Comparison of ENCODE assay signal across 12 mouse cellular contexts in genomic region chr9:5922526-5922925, GRCm38 (mm10).
"Had no signal": no experiment of that assay in that cellular context is flagged by ENCODE, and none has a peak within 500 bp of the region (broad histone marks: within the 10 kb centered on the region; RNA-seq: fewer than 3 reads in every experiment).

No protein-coding gene starts in this region.

- DNase-seq: retina, postnatal 1 day; right cerebral cortex, adult 18-20 months; right cerebral cortex, postnatal 14 days; right cerebral cortex, postnatal 25 days; right cerebral cortex, postnatal 4 days; spleen, adult 18-20 months; thymus, adult 18-20 months; thymus, adult 2 months; thymus, postnatal 14 days; thymus, postnatal 25 days; thymus, postnatal 36 days; thymus, postnatal 4 days had no signal
